Mouse (Mus musculus) CD4-positive, CD25-positive, alpha-beta regulatory T cell, adult 2 months (primary cell): ENCODE data around the gene Pde11a.
A peak's percentile ranks its signal among the peaks of the same experiment; 100 is the strongest.

Experiments used
- DNase-seq: peaks from one replicate; pipeline ENCODE4 v3.0.0-alpha.2; 2012; ENCODE audit warnings: low read depth, low spot score

Gene Pde11a

DNA sequence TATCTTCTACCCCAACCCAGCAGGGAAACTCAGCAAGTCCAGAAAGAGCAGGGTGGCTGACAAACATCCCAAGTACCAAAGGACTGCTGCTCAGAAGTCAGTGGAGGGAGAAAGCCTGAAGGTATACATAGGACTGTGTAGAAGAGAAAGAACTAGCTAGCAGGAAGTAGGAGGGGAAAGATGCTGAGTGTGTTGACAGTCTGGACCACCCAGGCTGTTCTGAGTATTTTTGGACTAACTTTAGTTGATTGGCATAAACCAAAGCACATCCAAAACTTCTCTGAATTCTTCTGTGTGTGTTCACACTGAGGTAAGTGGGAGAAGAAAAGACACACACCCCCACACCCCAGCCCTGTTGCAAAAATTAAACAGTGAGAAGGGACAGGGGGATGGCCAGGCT, 248.1 kb downstream of the Pde11a start:
- no peak for DNase-seq

GRCm38 (mm10) chr2:76088844-76089243, 249.7 kb downstream of the Pde11a start:
- DNase-seq, result no peak

DNA sequence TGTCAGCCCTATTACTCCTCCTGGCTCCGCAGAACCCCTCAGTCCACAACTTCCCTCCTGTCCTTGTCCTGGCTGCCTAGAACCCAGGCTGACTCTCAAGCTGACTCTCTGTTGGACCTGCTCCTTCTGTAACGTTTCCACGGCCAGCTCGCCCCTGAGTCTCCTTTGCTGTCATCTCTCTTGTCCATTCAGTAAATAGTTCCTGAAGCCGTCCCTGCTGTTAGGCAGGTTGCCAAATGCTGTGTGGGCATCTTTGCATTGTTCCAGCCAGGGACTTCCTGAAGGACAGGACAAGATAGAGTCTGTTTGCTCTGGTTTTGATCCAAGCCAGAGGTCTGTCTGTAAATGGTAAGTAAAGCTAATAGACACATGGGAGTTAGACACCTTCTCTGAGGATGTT, 250.2 kb downstream of the Pde11a start:
- no peak for DNase-seq

DNA sequence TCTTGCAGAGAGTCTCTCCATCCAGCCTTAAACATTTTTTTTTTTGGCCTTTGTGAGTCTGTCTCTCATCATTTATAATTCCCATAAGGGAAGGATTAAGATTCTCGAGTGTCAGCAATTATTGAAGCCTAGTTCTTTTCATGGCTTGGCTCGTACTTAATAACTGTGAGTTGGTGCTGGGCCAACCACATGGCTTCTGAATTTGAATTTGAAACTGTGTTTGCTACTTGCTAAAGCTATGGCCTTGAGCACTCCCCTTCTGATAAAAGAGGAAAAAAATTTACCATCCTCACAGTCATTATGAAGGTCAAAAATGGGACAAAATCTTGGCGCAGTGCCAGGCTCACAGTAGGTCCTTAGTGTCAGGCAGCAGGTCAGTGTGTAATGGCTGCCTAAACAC, 251.4 kb downstream of the Pde11a start:
- no peak for DNase-seq

- DNase-seq, result peak; percentile 5
Observed at GRCm38 (mm10) chr2:76084982-76085381, 253.6 kb downstream of the Pde11a start.

DNA sequence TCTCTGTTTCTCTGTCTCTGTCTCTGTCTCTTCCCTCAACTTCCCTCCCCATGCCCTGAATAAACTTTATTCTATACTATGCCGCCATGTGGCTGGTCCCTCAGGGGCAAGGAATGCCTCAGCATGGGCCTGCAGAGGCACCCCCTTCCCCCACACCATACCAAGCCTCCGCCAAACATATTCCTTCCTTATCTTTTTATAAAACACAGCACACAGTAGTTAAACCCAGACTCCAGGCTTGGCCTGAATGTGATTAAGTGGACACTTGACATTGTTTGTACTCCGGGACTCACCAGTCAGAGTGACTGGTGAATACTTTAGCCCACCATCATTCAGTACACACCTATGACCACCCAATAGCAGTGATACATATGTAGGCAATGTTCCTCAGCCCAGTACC, 254.7 kb downstream of the Pde11a start:
- no peak for DNase-seq

- DNase-seq, result no peak
Observed at GRCm38 (mm10) chr2:76083396-76083795, 255.2 kb downstream of the Pde11a start.

DNA sequence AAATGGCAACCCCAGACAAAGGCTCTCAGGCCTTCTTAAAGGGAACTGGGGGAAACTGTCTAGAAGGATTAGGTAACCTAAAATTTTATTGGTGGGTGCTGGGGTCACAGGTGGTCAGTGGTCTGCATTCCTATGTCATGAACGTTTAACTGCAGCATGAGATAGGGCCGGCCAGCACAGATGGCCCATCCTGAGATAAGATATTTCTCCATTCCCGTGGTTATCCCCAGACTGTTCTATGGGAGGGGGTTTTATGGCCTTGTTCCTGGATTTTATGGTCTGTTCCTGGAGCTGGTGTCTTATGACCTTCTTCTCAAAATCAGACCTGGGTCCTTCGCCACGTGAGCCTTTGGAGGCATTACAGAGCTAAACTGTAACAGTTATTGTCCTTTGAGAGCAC, 256.6 kb downstream of the Pde11a start:
- no peak for DNase-seq

DNA sequence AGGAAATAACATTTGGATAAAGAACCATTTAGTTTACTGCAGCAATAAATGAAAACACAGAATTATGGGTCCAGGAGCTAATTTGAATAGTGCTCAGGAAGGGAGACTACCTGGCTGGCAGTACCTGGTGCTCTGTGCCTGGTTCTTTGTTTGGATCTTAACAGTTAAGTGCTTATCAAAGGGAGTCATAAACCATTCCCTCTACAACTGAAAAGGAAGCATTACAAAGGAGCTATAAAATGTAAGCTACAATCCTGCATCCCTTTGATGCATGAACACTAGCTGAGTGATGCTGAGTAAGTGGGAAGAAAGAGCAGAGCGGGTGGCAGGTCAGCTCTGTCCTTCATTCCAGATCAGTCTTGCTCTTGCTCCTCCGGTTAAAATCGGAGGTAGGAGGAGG, 258.0 kb downstream of the Pde11a start:
- DNase-seq, result no peak

DNA sequence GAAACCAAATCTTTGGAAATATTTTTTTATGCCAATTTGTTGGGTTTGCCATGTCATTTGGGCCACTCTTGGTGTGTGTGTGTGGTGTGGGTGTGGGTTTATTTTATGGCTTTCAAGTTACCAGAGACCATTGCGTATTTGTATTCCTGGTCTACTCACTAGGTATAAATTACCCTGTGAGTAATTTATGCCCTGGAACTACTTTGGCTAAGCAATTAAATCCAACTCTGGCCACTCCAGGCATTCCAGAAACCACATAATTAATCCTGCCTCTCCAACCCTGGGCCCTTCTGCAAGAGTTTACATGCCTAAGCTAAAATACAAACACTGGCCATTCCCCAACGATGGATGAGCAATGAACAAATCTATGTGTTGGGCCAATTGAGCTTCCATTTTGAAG, 261.7 kb downstream of the Pde11a start:
- no peak for DNase-seq

- DNase-seq, result no peak
Observed at GRCm38 (mm10) chr2:76076047-76076446, 262.5 kb downstream of the Pde11a start.

DNA sequence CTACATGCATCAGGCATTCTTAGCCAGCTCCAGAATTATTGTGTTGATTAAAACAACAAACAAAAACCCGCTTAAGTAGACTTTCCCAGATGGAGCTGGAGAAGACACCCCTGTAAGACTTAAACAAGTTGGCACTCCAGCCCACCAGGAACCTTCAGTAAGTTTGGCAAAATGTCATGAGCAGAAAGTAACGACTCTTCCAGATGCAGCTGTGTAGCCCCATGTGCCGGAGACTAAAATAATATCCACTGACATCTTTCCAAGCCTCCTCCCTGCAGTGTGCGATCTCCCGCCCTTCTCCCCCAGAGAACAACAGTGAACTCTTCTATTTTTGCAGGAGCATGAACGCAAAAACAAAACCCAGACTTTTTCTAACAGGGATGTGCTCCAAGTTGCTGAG, 265.5 kb downstream of the Pde11a start:
- DNase-seq, result no peak

DNA sequence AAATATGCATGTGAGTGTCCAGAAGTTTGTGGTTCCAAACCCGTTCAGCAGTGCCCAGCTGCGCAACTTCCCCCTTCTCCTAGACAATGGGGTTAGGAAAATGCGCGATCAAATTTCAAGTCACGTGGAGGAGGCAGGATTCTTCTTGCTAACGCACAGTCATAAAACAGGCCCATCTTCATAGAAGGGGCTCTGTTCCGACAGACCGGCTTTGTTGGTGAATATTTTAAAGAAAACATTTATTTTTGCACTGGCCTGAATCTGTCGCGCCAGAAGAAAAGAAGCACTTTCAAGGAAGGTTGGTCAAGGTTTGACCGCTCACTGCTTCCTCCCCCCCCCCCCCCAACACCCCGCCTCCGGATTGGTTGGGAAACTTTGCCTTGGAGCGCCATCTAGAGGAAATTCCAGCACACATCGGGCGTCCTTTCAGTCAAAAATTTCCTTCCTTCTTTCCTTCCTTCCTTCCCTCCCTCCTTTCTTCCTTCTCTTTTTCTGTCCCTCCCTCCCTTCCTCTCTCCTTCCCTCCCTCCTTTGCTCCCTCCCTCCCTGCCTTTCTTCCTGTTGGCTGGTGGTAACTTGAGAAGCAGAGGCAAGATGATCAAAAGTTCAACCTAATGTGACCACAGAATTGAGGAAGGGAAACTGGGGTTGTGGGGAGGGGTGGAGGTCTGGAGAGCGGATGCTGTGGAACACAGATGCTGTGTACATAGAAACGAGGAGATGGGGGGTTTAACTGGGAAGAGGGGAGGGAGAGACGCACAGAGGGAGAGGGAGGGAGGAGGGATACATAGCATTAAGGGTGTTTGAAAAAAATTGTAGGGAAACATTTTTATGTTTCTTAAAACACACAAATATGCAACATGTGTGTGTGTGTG, 267.9 kb downstream of the Pde11a start:
- peak; percentile 53 for DNase-seq

DNA sequence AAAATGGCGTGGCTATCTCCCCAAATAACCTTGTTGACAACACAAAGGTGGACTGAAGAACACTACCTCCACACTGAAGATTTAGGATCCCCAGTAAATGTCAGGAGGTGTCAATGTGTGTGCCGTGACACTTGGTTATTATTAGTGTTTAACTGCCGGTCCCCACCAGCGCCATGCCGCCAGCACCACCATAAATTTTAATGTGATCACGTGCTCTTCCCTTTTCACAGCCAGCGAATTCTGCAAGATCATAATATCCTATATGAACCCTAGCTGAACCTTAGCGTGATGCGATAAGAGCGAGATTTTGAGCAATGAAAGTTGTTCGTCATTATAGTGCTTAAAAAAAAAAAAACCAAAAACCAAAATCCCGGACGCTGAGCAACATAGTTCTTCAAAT, 269.3 kb downstream of the Pde11a start:
- DNase-seq, result no peak

GRCm38 (mm10) chr2:76068155-76068554, 270.4 kb downstream of the Pde11a start:
- DNase-seq, result no peak

- DNase-seq, result peak; percentile 6
Observed at GRCm38 (mm10) chr2:76067144-76067543, 271.4 kb downstream of the Pde11a start.

DNA sequence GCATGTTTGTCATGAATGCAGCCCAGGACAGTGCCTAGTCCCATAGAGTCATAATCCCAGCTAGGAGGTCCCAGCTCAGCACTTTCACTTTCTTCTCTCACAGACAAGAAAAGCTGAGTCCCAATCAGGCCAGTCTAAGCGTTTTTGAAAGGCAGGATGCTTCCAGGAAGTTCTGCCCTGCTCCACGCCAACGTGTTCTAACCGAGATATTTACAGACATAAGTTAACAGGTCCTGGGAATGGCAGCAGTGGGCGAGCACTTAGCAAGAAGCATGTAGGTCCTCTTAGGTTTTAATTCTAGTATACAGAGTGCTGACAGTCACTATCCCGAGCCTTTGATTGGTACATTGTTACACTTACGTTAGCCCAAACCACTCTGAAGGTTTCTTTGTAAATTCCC, 273.3 kb downstream of the Pde11a start:
- no peak for DNase-seq

- DNase-seq, result peak; percentile 22
Observed at GRCm38 (mm10) chr2:76064078-76064477, 274.5 kb downstream of the Pde11a start.

DNA sequence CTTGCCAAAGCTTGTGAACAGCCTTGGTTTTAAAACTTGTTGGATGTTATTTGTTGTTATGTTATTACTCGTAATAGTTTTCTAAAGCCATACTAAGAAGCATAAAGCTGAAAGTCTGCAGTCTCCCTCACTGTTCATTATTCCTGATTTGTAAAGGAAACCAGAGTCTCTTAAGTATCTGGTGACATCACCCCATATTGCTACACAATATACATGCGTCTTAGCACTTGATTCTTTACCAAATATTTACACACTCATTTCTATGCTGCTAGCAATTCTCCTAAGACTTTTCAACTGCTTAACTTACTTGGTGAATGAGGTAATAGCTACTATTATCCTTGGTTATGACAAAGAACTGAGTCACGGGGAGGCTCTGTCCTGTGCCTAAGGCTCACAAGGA, 278.4 kb downstream of the Pde11a start:
- no peak for DNase-seq

- no peak for DNase-seq
Observed at GRCm38 (mm10) chr2:76059595-76059994, 279.0 kb downstream of the Pde11a start.

DNA sequence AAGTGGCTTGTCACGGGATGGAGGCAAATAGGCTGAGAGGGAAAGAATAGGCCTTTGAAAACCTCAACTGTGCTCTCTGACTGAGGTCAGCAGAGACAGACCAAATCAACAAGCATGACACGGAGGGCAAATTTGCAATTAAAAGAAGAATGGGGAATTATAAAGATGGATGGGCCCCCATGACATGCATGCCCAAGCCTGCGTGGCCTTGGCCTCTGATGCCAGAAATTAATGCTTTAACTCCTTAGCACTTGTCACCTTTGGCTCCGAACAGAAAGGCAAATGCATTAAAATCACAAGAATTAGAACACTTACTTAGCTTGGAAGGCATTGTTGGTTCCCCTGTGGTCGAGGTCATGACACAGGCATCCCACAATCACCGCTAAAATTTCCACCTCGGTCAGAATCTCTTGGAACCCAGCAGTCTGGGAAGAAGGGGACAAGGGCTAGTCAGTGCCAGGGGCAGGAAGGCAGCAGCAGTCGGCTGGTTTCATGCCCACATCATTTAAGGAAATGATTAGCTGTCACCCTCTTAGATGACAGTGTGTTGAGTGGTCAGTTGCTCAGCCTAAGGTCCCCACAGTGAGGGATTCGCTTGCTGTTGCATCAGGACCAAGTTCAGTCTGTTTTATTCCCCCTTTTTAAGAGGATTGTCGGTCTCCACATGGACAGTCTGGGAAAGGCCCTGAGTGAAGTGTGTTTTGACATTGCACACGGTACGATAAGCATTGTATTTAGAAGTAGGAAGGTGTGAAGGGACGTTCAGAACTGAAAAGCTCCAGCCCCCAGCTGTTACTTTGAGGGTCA, 279.7 kb downstream of the Pde11a start:
- no peak for DNase-seq

- DNase-seq, result no peak
Observed at GRCm38 (mm10) chr2:76057555-76057954, 281.0 kb downstream of the Pde11a start.
